Mouse (Mus musculus) testis, adult 2 months (tissue): ENCODE results near the gene Slc1a2.

Experiments
- CTCF ChIP-seq: fragments of 200-500 bp; IDR thresholded peaks from 2 replicates; pipeline ENCODE4 v1.5.1; 2012; ENCODE audit warnings: low read depth, mild to moderate bottlenecking, inconsistent platforms, low read length, moderate library complexity; ENCODE audit not compliant: control insufficient read depth, insufficient read depth, insufficient replicate concordance
- POLR2A ChIP-seq: fragments of 200-500 bp; IDR thresholded peaks from 2 replicates; pipeline ENCODE4 v1.6.1; 2012; ENCODE audit warnings: low read depth, mild to moderate bottlenecking, inconsistent platforms, low read length, moderate library complexity; ENCODE audit not compliant: control insufficient read depth

DNA sequence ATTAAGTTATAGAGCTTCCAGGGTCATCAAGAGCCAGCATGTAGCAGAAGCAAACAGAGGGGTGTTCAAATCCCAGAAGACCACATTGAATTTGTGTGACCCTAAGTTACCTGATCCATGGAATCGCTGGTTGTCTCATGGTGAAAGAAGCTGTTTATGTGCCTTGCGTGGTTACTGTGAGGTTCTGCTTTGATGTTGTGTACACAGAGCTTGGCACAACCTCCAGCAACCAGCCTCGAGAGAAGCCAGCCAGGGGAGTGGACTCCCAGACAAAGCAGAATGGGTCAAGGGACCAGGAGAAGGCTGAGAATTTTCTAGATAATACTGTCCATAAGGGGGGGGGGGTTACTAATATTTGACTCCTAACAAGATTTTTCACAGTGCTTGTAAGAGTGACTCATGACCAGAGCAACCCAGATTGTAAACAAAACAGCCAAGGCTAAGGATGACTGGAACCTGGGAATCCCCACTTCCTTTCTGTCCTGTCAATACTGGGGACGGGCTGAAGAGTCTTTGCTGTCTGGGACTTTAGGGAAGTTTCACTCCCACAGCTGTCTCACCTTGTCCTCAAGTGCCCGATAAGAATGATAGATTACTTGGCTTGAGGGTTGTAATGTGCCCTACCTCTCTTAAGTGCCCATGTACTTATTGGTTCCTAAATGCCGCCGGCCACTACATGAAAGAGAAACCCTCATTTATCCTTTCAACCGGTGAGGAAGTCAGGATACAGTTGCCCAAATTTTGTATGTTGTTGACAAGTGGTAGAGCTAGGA is 106.3 kb downstream of the Slc1a2 start:
- TF ChIP-seq CTCF (no peak), POLR2A (no peak)
